Mouse (Mus musculus) myocyte (in vitro differentiated cells): ENCODE data around the gene Supt16.

Experiments
- E2F4 ChIP-seq: IDR thresholded peaks from one replicate; pipeline ENCODE4 v1.6.1; 2011; ENCODE audit warnings: mild to moderate bottlenecking, control low read depth, moderate library complexity; ENCODE audit not compliant: insufficient read depth
- MAX ChIP-seq: IDR thresholded peaks from one replicate; pipeline ENCODE4 v1.6.1; 2011; ENCODE audit warnings: low read depth, mild to moderate bottlenecking, control low read depth
- MYOD1 ChIP-seq, 3 experiments: IDR thresholded peaks; one replicate each; pipeline ENCODE4 v1.6.1; 2011; ENCODE audit warnings: control low read depth in 2 of 3, low read depth in 2 of 3, mild to moderate bottlenecking in 2 of 3, moderate library complexity in 1 of 3; ENCODE audit not compliant: insufficient read length in 2 of 3, control insufficient read depth in 1 of 3
- MYOG ChIP-seq, 3 experiments: IDR thresholded peaks; one replicate each; pipeline ENCODE4 v1.6.1; 2011; ENCODE audit warnings: control low read depth in 2 of 3, low read depth in 2 of 3, mild to moderate bottlenecking in 2 of 3; ENCODE audit not compliant: insufficient read length in 2 of 3, control insufficient read depth in 1 of 3, insufficient read depth in 1 of 3
- POLR2A ChIP-seq: IDR thresholded peaks from one replicate; pipeline ENCODE4 v1.6.1; 2011; ENCODE audit warnings: low read depth, mild to moderate bottlenecking, control low read depth, moderate library complexity; ENCODE audit not compliant: insufficient read length
- POLR2AphosphoS2 ChIP-seq: IDR thresholded peaks from one replicate; pipeline ENCODE4 v1.6.1; 2011; ENCODE audit warnings: low read depth, control low read depth; ENCODE audit not compliant: insufficient read length
- TCF12 ChIP-seq: IDR thresholded peaks from one replicate; pipeline ENCODE4 v1.6.1; 2011; ENCODE audit warnings: mild to moderate bottlenecking, control low read depth; ENCODE audit not compliant: poor library complexity, insufficient read depth, severe bottlenecking
- USF1 ChIP-seq: IDR thresholded peaks from one replicate; pipeline ENCODE4 v1.6.1; 2011; ENCODE audit warnings: low read depth, mild to moderate bottlenecking, control low read depth, moderate library complexity

- no peak for TF ChIP-seq MAX
- no peak for TF ChIP-seq POLR2AphosphoS2
- no peak for TF ChIP-seq E2F4
- no peak for TF ChIP-seq TCF12
- no peak for TF ChIP-seq MYOD1 (IDR thresholded peaks at IDR 0.05; ENCODE audit: control insufficient read depth in 1 of 3, insufficient read length in 2 of 3, low read depth in 2 of 3)
- no peak for TF ChIP-seq MYOG (IDR thresholded peaks at IDR 0.05; ENCODE audit: control insufficient read depth in 1 of 3, insufficient read depth in 1 of 3, insufficient read length in 2 of 3, low read depth in 2 of 3)
- no peak for TF ChIP-seq POLR2A
- no peak for TF ChIP-seq USF1
Measured at GRCm38 (mm10) chr14:52120169-52120568, 77.0 kb downstream of the Supt16 start.
